Mouse (Mus musculus): ENCODE data around the gene Pygo1.

DNA sequence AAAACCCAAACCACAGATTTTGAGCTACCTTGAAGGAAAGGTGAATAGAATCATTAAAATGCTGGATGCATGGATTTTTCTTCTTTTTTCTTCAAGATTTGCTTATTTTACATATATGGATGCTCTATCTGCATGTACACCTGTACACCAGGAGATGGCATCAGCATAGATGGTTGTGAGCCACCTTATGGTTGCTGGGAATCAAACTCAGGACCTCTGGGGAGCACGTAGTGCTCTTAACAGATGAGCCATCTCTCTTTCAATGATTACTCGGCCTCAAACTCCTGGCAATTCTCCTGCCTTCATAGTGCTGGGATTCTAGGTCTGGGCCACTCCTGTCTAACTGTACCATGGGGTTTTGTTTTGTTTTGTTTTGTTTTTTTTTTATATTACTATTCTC is 57.6 kb downstream of the Pygo1 start:
- TF ChIP-seq CTCF (IDR thresholded peaks at IDR 0.05; ENCODE audit: control insufficient read depth, insufficient read depth, low read length): no peak
- TF ChIP-seq POLR2A (IDR thresholded peaks at IDR 0.05; ENCODE audit: borderline replicate concordance, control insufficient read depth, low read depth, low read length): no peak

All from bone marrow, adult 2 months (tissue).